Mouse (Mus musculus) bone marrow, adult 2 months (tissue): ENCODE data around the gene Lbhd1.

ENCODE experiments used
- CTCF ChIP-seq: fragments of 200-500 bp; IDR thresholded peaks from 2 replicates; pipeline ENCODE4 v1.5.1; 2011; ENCODE audit warnings: low read length, control low read depth; ENCODE audit not compliant: control insufficient read depth, insufficient read depth
- POLR2A ChIP-seq: fragments of 200-500 bp; IDR thresholded peaks from 2 replicates; pipeline ENCODE4 v1.6.1; 2011; ENCODE audit warnings: low read depth, mild to moderate bottlenecking, control low read depth, low read length, borderline replicate concordance; ENCODE audit not compliant: control insufficient read depth

- peak; percentile 33; the same call in 1 of the 2 replicates for TF ChIP-seq CTCF
- no peak for TF ChIP-seq POLR2A
Measured at GRCm38 (mm10) chr19:8859018-8859417, 24.5 kb upstream of the Lbhd1 start.
